Mouse (Mus musculus) ES-Bruce4 (cell line): ENCODE results near the gene Tgfb1.

Experiments
- CTCF ChIP-seq: IDR thresholded peaks from one replicate; pipeline ENCODE4 v1.8.1; 2011; ENCODE audit warnings: low read depth, low read length
- EP300 ChIP-seq: IDR thresholded peaks from 2 replicates; pipeline ENCODE4 v1.6.1; 2011; ENCODE audit warnings: low read depth, low read length; ENCODE audit not compliant: insufficient read depth
- POLR2A ChIP-seq: IDR thresholded peaks from one replicate; pipeline ENCODE4 v1.8.1; 2011; ENCODE audit warnings: low read length; ENCODE audit not compliant: insufficient read depth

DNA sequence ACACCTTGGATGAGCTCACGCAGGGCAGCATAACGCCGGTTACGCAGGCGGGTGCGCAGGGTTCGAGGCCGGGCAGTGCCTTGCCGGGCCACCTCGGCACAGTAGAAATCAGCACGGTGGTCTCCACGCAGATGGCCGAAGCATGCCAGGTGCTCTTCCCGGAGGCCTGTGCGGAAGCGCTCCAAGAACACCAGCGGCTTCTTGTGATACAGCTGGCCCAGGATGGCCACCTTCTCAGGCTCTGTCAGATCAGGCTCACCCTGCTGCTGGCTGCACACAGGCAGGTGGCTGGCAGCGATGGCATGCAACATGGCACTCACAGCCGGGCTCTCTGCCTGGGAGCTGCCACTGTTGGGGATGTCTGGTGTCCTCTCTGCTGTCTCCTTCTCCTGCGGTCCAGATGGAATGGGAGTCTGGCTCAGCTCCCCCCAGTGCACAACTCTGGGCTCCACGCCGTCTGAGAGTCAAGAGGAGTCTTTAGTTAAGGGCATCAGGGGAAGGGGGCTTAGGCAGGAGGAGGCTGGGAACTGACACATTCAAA lies 29.0 kb downstream of the Tgfb1 start:
- TF ChIP-seq POLR2A: no peak
- no peak for TF ChIP-seq EP300
- TF ChIP-seq CTCF: no peak
